Mouse (Mus musculus) forebrain, embryonic 11.5 days (tissue): Measurements from ENCODE around the gene Blvra. TPM values are rescaled to one million over a fixed set of nuclear protein-coding genes. Genes with fewer than 3 reads are reported as not detected.
"Not testable (repeated sequence)": the region's sequence is repeated elsewhere in the genome, so short reads cannot be mapped to it uniquely, and the experiment has no call there.

Source experiments
- ATAC-seq: fragments of 200-750 bp; cut with Nextera tagmentation; replicated peaks from 2 replicates; pipeline ENCODE4 v1.8.0; 2017; ENCODE audit warnings: moderate TSS enrichment; ENCODE audit not compliant: low FRiP score
- DNase-seq: peaks from one replicate; pipeline ENCODE4 v3.0.0-alpha.2; 2017; ENCODE audit warnings: low spot score
- H3K27ac ChIP-seq: fragments of 300-500 bp; sonication (generic); 2 replicates; pipeline ENCODE4 v1.5.1; 2014; ENCODE audit warnings: low read depth, low read length
- H3K27me3 ChIP-seq: fragments of 300-500 bp; sonication (generic); 2 replicates; pipeline ENCODE4 v1.6.1; 2014; ENCODE audit warnings: mild to moderate bottlenecking, low read length, mixed read lengths; ENCODE audit not compliant: control insufficient read depth, insufficient read depth
- H3K36me3 ChIP-seq: fragments of 300-500 bp; sonication (generic); 2 replicates; pipeline ENCODE4 v1.6.1; 2014; ENCODE audit warnings: mild to moderate bottlenecking, low read length, moderate library complexity, mixed read lengths; ENCODE audit not compliant: control insufficient read depth, insufficient read depth
- H3K4me1 ChIP-seq: fragments of 300-500 bp; sonication (generic); replicated peaks from 2 replicates; pipeline ENCODE4 v1.6.1; 2014; ENCODE audit warnings: low read length, mixed read lengths; ENCODE audit not compliant: control insufficient read depth, insufficient read depth
- H3K4me2 ChIP-seq: fragments of 300-500 bp; sonication (generic); 2 replicates; pipeline ENCODE4 v1.6.1; 2014; ENCODE audit warnings: low read depth, mild to moderate bottlenecking, low read length, moderate library complexity, mixed read lengths; ENCODE audit not compliant: severe bottlenecking
- H3K4me3 ChIP-seq: fragments of 300-500 bp; sonication (generic); 2 replicates; pipeline ENCODE4 v1.5.1; 2014; ENCODE audit warnings: low read depth, low read length
- H3K9ac ChIP-seq: fragments of 300-500 bp; sonication (generic); 2 replicates; pipeline ENCODE4 v1.6.1; 2014; ENCODE audit warnings: low read length
- H3K9me3 ChIP-seq: fragments of 300-500 bp; sonication (generic); 2 replicates; pipeline ENCODE4 v1.6.1; 2016; ENCODE audit warnings: low read length, mixed read lengths; ENCODE audit not compliant: control insufficient read depth
- WGBS: fragments of 180-500 bp; shearing (Covaris S2); extraction: QIAGEN DNeasy Blood & Tissue Kit; methylation state at CpG from one replicate; pipeline ENCODE4 v1.1.7; 2014; 5-methylcytosine and 5-hydroxymethylcytosine counted together
- polyA plus RNA-seq: library from polyadenylated mRNA; unstranded; fragments of >200 nt; fragmentation: Nextera tagmentation; extraction: Ambion mirVana; gene quantifications from 2 replicates; pipeline ENCODE4 v1.2.1, GENCODE M21; 2014

Blvra gene
- polyA plus RNA-seq, 1 experiment from 2014 or later = 15.2 TPM

DNA sequence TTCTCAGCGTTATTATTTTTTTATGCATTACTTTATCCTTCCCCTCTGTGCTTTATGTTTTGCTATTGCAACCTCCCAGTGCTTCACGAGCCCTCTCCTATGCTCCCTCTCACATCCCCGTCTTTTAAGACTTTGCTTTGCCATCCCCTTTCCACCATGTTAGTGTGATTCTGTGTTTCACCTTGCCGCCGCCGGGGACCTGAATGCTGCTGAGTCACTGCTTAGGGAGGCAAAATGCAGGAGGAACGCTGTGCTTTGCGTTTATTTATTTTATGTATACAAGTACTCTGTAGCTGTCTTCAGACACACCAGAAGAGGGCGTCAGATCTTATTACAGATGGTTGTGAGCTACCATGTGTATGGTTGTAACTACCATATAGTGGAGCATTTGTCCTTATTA, 7.1 kb downstream of the Blvra start:
- no peak overlapping the region for H3K9ac ChIP-seq

DNA sequence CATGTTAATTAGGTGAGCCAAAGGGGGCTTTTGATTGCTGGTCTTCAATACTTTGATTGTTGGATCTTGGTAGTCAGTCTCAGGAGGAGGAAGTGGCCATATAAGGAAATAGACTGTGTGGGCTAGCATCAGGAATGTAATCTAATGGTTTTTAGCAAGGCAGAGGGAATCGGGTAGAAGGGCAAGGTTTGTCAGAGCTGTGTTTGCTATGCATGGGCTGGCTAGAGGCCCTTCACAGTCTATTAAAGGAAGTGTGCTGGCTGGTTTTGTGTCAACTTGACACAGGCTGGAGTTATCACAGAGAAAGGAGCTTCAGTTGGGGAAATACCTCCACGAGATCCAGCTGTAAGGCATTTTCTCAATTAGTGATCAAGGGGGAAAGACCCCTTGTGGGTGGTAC, 8.6 kb downstream of the Blvra start:
- DNase-seq, H3K36me3 ChIP-seq, H3K27ac ChIP-seq, H3K9me3 ChIP-seq, H3K4me3 ChIP-seq, H3K9ac ChIP-seq, ATAC-seq, H3K4me1 ChIP-seq, H3K4me2 ChIP-seq, H3K27me3 ChIP-seq: not testable (repeated sequence)
- 88% methylated on average over 2 of the region's 2 CpGs for WGBS

More for the DNA sequence above, 7.1 kb downstream of the Blvra start:
- H3K9me3 ChIP-seq = no peaks in the 10 kb centered on the region
- H3K4me3 ChIP-seq = no peak overlapping the region
- H3K36me3 ChIP-seq = no peaks in the 10 kb centered on the region
- H3K4me1 ChIP-seq = no peaks in the 10 kb centered on the region
- H3K27ac ChIP-seq = no peak overlapping the region
- no peak for DNase-seq
- no peak for ATAC-seq
- 81% methylated on average over 9 of the region's 9 CpGs for WGBS
- no peaks in the 10 kb centered on the region for H3K27me3 ChIP-seq
- no peak overlapping the region for H3K4me2 ChIP-seq

DNA sequence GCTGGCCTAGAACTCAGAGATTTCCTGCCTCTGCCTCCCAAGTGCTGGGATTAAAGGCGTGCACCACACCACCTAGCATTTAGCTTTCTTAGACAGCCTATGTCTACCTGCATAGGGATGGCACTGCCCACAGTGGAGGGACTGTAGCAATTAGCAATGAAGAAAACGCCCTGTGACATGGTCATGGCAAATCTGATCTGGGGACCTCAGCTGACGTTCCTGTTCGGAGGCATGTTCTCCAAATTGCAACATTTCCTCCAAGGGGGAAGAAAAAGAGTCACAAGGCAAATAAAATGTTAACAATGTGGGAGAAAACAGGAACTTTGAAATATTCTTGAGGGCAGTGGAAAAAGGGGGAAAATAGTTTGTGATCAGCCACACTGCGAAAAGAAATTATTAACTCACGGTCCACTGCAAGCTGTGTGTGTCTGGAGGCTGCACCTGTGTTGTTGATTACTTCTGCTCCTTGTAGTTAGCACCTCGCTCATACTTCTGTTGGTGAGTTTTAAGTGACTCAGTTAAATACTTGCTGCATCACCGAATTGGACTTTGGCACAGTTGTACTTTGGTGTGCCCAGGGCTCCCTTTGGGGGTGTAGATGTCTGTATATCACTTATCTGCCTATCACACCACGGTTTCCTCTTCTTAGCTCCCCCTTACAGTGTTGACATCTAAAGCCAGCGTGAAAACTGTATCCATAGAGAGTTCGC, 9.6 kb downstream of the Blvra start:
- no peaks in the 10 kb centered on the region for H3K36me3 ChIP-seq
- no peak overlapping the region for H3K4me3 ChIP-seq
- H3K4me2 ChIP-seq = no peak overlapping the region
- no peaks in the 10 kb centered on the region for H3K27me3 ChIP-seq
- no peak overlapping the region for H3K9ac ChIP-seq
- WGBS = 91% methylated on average over 11 of the region's 11 CpGs
- no peaks in the 10 kb centered on the region for H3K4me1 ChIP-seq
- no peak for ATAC-seq
- H3K27ac ChIP-seq = no peak overlapping the region
- H3K9me3 ChIP-seq = no peaks in the 10 kb centered on the region
- DNase-seq = no peak

- Histone ChIP-seq H3K4me3 (no peak overlapping the region), H3K9ac (no peak overlapping the region), H3K4me1 (no peaks in the 10 kb centered on the region), H3K27ac (no peak overlapping the region), H3K4me2 (no peak overlapping the region), H3K9me3 (no peaks in the 10 kb centered on the region), H3K27me3 (no peaks in the 10 kb centered on the region), H3K36me3 (no peaks in the 10 kb centered on the region)
- ATAC-seq (no peak), DNase-seq (no peak)
- WGBS = 90% methylated on average over 11 of the region's 11 CpGs
These were observed 10.2 kb downstream of the Blvra start for GRCm38 (mm10) chr2:127080591-127081218.

DNA sequence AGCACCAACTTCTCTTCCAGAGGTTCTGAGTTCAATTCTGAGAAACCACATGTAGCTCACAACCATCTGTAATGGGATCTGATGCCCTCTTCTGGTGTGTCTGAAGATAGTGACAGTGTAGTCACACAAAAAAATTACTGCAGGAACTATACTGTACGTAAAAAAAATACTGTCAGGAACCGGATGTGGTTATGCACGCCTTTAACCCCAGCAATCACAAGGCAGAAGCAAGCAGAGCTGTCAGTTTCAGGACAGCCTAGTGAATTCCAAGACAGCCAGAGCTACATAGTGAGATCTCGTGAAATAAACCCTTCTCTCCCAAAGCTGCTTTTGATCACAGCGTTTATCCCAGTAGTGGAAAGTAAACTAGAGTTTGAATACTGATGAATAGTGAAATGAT, 15.8 kb downstream of the Blvra start:
- H3K36me3 ChIP-seq = no peaks in the 10 kb centered on the region
- ATAC-seq = no peak
- no peak overlapping the region for H3K4me2 ChIP-seq
- H3K27ac ChIP-seq = no peak overlapping the region
- H3K9ac ChIP-seq = no peak overlapping the region
- H3K9me3 ChIP-seq = no peaks in the 10 kb centered on the region
- 87% methylated on average over 5 of the region's 5 CpGs for WGBS
- no peaks in the 10 kb centered on the region for H3K4me1 ChIP-seq
- H3K27me3 ChIP-seq = no peaks in the 10 kb centered on the region
- no peak for DNase-seq
- no peak overlapping the region for H3K4me3 ChIP-seq

DNA sequence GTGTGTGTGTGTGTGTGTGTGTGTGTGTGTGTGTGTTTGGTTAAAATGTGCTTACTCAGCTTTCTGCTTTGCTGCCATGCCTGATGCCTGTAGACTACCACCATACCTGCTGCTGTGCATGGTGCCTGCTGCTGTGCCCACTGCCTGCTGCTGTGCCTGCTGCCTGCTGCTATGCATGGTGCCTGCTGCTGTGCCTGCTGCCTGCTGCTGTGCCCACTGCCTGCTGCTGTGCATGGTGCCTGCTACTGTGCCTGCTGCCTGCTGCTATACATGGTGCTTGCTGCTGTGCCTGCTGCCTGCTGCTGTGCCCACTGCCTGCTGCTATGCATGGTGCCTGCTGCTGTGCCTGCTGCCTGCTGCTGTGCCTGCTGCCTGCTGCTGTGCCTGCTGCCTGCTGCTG, 19.7 kb downstream of the Blvra start:
- not testable (repeated sequence) for ATAC-seq, H3K4me2 ChIP-seq, H3K9me3 ChIP-seq, H3K4me1 ChIP-seq, H3K27me3 ChIP-seq, H3K27ac ChIP-seq, H3K9ac ChIP-seq, DNase-seq, H3K36me3 ChIP-seq, H3K4me3 ChIP-seq

DNA sequence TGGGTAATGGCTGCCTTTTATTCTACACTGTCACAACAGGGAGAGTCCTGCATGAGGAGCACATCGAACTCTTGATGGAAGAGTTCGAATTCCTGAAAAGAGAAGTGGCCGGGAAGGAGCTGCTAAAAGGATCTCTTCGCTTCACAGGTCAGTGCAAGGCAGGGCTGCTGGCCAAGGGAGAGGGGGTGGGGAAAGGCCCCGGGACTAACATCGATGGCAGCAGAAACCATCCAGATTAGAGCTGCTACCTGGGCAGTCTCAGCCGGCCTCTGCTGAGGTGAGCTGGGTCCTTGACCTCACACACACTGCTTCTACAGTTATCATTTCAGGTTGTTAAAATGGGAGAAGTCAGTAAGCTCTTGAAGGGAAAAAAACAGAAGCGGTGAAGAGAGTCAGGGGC, 21.5 kb downstream of the Blvra start:
- ATAC-seq (no peak), DNase-seq (no peak)
- Histone ChIP-seq H3K9me3 (no peaks in the 10 kb centered on the region), H3K36me3 (no peaks in the 10 kb centered on the region), H3K4me3 (no peak overlapping the region), H3K9ac (no peak overlapping the region), H3K27ac (no peak overlapping the region), H3K27me3 (no peaks in the 10 kb centered on the region), H3K4me1 (no peaks in the 10 kb centered on the region), H3K4me2 (no peak overlapping the region)
- WGBS = 76% methylated on average over 8 of the region's 8 CpGs

DNA sequence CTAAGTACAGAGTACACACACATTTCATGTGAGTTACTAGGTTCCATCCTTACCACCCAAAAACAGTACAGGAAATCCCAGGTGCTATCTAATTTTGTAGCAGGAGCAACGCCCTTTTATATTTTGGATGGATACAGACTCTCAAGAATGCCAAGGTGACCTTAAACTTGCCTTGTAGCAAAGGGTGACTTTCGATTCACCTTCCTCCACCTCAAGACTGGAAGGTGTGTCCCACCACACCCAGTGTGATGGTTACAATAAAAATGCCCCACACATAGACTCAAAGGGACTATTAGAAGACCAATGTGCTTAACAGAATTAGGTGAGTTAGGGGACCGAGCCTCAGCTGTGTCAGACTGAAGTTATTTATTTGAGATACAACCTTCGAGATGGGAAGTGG, 38.5 kb downstream of the Blvra start:
- no peak for DNase-seq
- Histone ChIP-seq H3K9ac (no peak overlapping the region), H3K4me2 (no peak overlapping the region), H3K4me1 (no peaks in the 10 kb centered on the region), H3K4me3 (no peak overlapping the region), H3K36me3 (peaks cover 43% of the 10 kb centered on the region), H3K9me3 (no peaks in the 10 kb centered on the region), H3K27me3 (no peaks in the 10 kb centered on the region), H3K27ac (no peak overlapping the region)
- 95% methylated on average over 4 of the region's 4 CpGs for WGBS
- ATAC-seq = no peak
